Mouse (Mus musculus) Muller cell, postnatal 12 days (primary cell): ENCODE measurements at regions not wholly inside any gene's neighbourhood (a gene's known extent, or its start where the extent isn't known, plus 50 kb on each side); places are given as distances from the start of the nearest gene placed in this dataset.

Experiments
- DNase-seq: peaks from one replicate; pipeline ENCODE4 v3.0.0-alpha.2; 2015; ENCODE audit errors: inconsistent ontology term

- no peak for DNase-seq
These were observed 979.5 kb upstream of the Adam24 start for GRCm38 (mm10) chr8:39695331-39695730.

- DNase-seq, result no peak
These were observed 969.0 kb upstream of the Adam24 start for GRCm38 (mm10) chr8:39705843-39706242.

- DNase-seq, result peak; percentile 2
These were observed 932.5 kb upstream of the Adam24 start for GRCm38 (mm10) chr8:39742377-39742776.

- DNase-seq, result no peak
These were observed 928.7 kb upstream of the Adam24 start for GRCm38 (mm10) chr8:39746225-39746624.

- DNase-seq, result no peak
These were observed 915.0 kb upstream of the Adam24 start for GRCm38 (mm10) chr8:39759905-39760304.

GRCm38 (mm10) chr8:39779449-39779848 is 895.4 kb upstream of the Adam24 start:
- no peak for DNase-seq

GRCm38 (mm10) chr8:39780169-39780568 is 894.7 kb upstream of the Adam24 start:
- DNase-seq, result no peak

GRCm38 (mm10) chr8:39781424-39782161 is 893.3 kb upstream of the Adam24 start:
- no peak for DNase-seq

- no peak for DNase-seq
These were observed 892.7 kb upstream of the Adam24 start for GRCm38 (mm10) chr8:39782162-39782530.
